ENCODE assay signal across 8 mouse cellular contexts in genomic region chr16:31947333-31947732, GRCm38 (mm10). TPM values are rescaled to one million over a fixed set of nuclear protein-coding genes. Genes with fewer than 3 reads are reported as not detected.
DNase-seq lines count a peak whose midpoint lies in the region; ATAC-seq lines count a peak whose summit lies in the region.

No protein-coding gene starts in this region.

- no peak for DNase-seq in heart, postnatal 10 days
- peak; percentile 52 for DNase-seq in MEL-GATA-1-ER (ENCODE audit: extremely low read depth, low read depth)
- peak; percentile 5 for DNase-seq in hindbrain, embryonic 11.5 days (ENCODE audit: low spot score)
- DNase-seq in midbrain, embryonic 11.5 days (ENCODE audit: low spot score, missing footprints) = no peak
- DNase-seq in cerebellum, postnatal 36 days = no peak
- no peak for DNase-seq in layer of hippocampus, postnatal 25 days (ENCODE audit: extremely low spot score in 1 of 2, low spot score in 1 of 2)
- DNase-seq in gastrocnemius, postnatal 36 days = no peak

- 19% methylated on average over 8 of the region's 8 CpGs for WGBS in heart, embryonic 15.5 days
- 40% methylated on average over 8 of the region's 8 CpGs for WGBS in hindbrain, embryonic 11.5 days
- WGBS in midbrain, embryonic 11.5 days = 38% methylated on average over 8 of the region's 8 CpGs

- H3K4me2 ChIP-seq in heart, embryonic 15.5 days = peak overlapping the region; percentile 66
- H3K4me2 ChIP-seq in hindbrain, embryonic 11.5 days (replicated peaks; ENCODE audit: low read depth, low read length) = peak overlapping the region; percentile 87
- peak overlapping the region; percentile 56 for H3K4me2 ChIP-seq in midbrain, embryonic 11.5 days

- peak overlapping the region; percentile 91 for H3K9ac ChIP-seq in heart, embryonic 15.5 days
- H3K9ac ChIP-seq in hindbrain, embryonic 11.5 days (ENCODE audit: low read depth, low read length) = peak overlapping the region; percentile 92
- peak overlapping the region; percentile 93 for H3K9ac ChIP-seq in midbrain, embryonic 11.5 days (ENCODE audit: low read length)

- H3K27me3 ChIP-seq in heart, embryonic 15.5 days = no peaks in the 10 kb centered on the region
- no peaks in the 10 kb centered on the region for H3K27me3 ChIP-seq in hindbrain, embryonic 11.5 days (ENCODE audit: control insufficient read depth, insufficient read depth, low read length)
- no peaks in the 10 kb centered on the region for H3K27me3 ChIP-seq in midbrain, embryonic 11.5 days (ENCODE audit: control insufficient read depth, insufficient read depth, low read length)

- intact Hi-C loops in heart, postnatal 10 days (cut with DNase I) = loop anchor here (5.0 kb wide), 1 partner anchor 300 kb away; the partner anchor contains the start of genes Fbxo45 and Wdr53
- intact Hi-C loops in gastrocnemius, postnatal 36 days (cut with DNase I) = no loop called here

- H3K4me3 ChIP-seq in heart, embryonic 15.5 days = peak overlapping the region; percentile 79
- H3K4me3 ChIP-seq in hindbrain, embryonic 11.5 days (ENCODE audit: low read depth, low read length) = peak overlapping the region; percentile 85
- H3K4me3 ChIP-seq in midbrain, embryonic 11.5 days (ENCODE audit: low read depth, low read length) = peak overlapping the region; percentile 94

- ATAC-seq in heart, embryonic 15.5 days (replicated peaks; ENCODE audit: insufficient number of reproducible peaks, insufficient read depth, low FRiP score, low read depth) = no peak
- no peak for ATAC-seq in hindbrain, embryonic 11.5 days (ENCODE audit: low FRiP score)
- ATAC-seq in midbrain, embryonic 11.5 days (ENCODE audit: low FRiP score) = no peak

- H3K4me1 ChIP-seq in heart, embryonic 15.5 days (replicated peaks) = peaks cover 38% of the 10 kb centered on the region
- peaks cover 8% of the 10 kb centered on the region; the same call in 1 of the 2 replicates for H3K4me1 ChIP-seq in hindbrain, embryonic 11.5 days (replicated peaks; ENCODE audit: control insufficient read depth, insufficient read depth, low read length)
- peaks cover 20% of the 10 kb centered on the region for H3K4me1 ChIP-seq in midbrain, embryonic 11.5 days (ENCODE audit: control insufficient read depth, insufficient read depth, low read length)

- no peaks in the 10 kb centered on the region for H3K9me3 ChIP-seq in heart, embryonic 15.5 days (replicated peaks)
- H3K9me3 ChIP-seq in hindbrain, embryonic 11.5 days (ENCODE audit: control insufficient read depth, low read length) = no peaks in the 10 kb centered on the region
- H3K9me3 ChIP-seq in midbrain, embryonic 11.5 days (ENCODE audit: control insufficient read depth, low read length) = no peaks in the 10 kb centered on the region

- no peaks in the 10 kb centered on the region for H3K36me3 ChIP-seq in heart, embryonic 15.5 days
- H3K36me3 ChIP-seq in hindbrain, embryonic 11.5 days (ENCODE audit: control insufficient read depth, insufficient read depth, low read length) = no peaks in the 10 kb centered on the region
- H3K36me3 ChIP-seq in midbrain, embryonic 11.5 days (ENCODE audit: control insufficient read depth, insufficient read depth, low read length) = no peaks in the 10 kb centered on the region

- H3K27ac ChIP-seq in heart, embryonic 15.5 days = peak overlapping the region; percentile 96
- no peak overlapping the region for H3K27ac ChIP-seq in hindbrain, embryonic 11.5 days (ENCODE audit: low read depth, low read length)
- H3K27ac ChIP-seq in midbrain, embryonic 11.5 days (ENCODE audit: low read depth, low read length) = no peak overlapping the region

RNA-seq across cellular contexts. Expression of gene 0610012G03Rik, which starts 1.0 kb away (rescaled TPM):
- polyA plus RNA-seq in heart, embryonic 15.5 days (2015; fragmentation: Nextera tagmentation; extraction: Ambion mirVana) = 104 and 106 TPM in 2 replicates
- 10 to 100 TPM; 73.1 to 74.1 TPM for total RNA-seq in heart, postnatal 10 days (2021)
- 86.2 and 88.5 TPM in 2 replicates for polyA plus RNA-seq in hindbrain, embryonic 11.5 days (2014; fragmentation: Nextera tagmentation; extraction: Ambion mirVana)
- polyA plus RNA-seq in midbrain, embryonic 11.5 days (2014; fragmentation: Nextera tagmentation; extraction: Ambion mirVana) = 86.0 and 93.2 TPM in 2 replicates
- total RNA-seq in layer of hippocampus, postnatal 25 days (2021) = 10 to 100 TPM; 42.2 to 49.5 TPM
- 10 to 100 TPM; 50.3 to 55.0 TPM for total RNA-seq in gastrocnemius, postnatal 36 days (2021)

RNA-seq across cellular contexts. Expression of gene Ncbp2, which starts 1.0 kb away (rescaled TPM):
- 65.8 and 66.4 TPM in 2 replicates for polyA plus RNA-seq in heart, embryonic 15.5 days (2015; fragmentation: Nextera tagmentation; extraction: Ambion mirVana)
- 10 to 100 TPM; 22.4 to 29.3 TPM for total RNA-seq in heart, postnatal 10 days (2021)
- polyA plus RNA-seq in hindbrain, embryonic 11.5 days (2014; fragmentation: Nextera tagmentation; extraction: Ambion mirVana) = 148 and 160 TPM in 2 replicates
- polyA plus RNA-seq in midbrain, embryonic 11.5 days (2014; fragmentation: Nextera tagmentation; extraction: Ambion mirVana) = 165 and 173 TPM in 2 replicates
- total RNA-seq in layer of hippocampus, postnatal 25 days (2021) = 10 to 100 TPM; 49.9 to 55.3 TPM
- total RNA-seq in gastrocnemius, postnatal 36 days (2021) = 10 to 100 TPM; 11.3 to 11.9 TPM

RNA-seq across cellular contexts. Expression of gene Pigz, which starts 13.7 kb away (rescaled TPM):
- polyA plus RNA-seq in heart, embryonic 15.5 days (2015; fragmentation: Nextera tagmentation; extraction: Ambion mirVana) = 0.68 and 0.73 TPM in 2 replicates
- total RNA-seq in heart, postnatal 10 days (2021) = 1 to 10 TPM; 1.7 to 2.0 TPM
- 1.2 and 1.5 TPM in 2 replicates for polyA plus RNA-seq in hindbrain, embryonic 11.5 days (2014; fragmentation: Nextera tagmentation; extraction: Ambion mirVana)
- 1.4 TPM in 2 replicates for polyA plus RNA-seq in midbrain, embryonic 11.5 days (2014; fragmentation: Nextera tagmentation; extraction: Ambion mirVana)
- 10 to 100 TPM; 15.4 to 20.9 TPM for total RNA-seq in layer of hippocampus, postnatal 25 days (2021)
- total RNA-seq in gastrocnemius, postnatal 36 days (2021) = under 1 TPM; 0.37 to 0.94 TPM

RNA-seq across cellular contexts. Expression of gene Senp5, which starts 55.8 kb away (rescaled TPM):
- 9.9 and 10.9 TPM in 2 replicates for polyA plus RNA-seq in heart, embryonic 15.5 days (2015; fragmentation: Nextera tagmentation; extraction: Ambion mirVana)
- total RNA-seq in heart, postnatal 10 days (2021) = 10 to 100 TPM; 18.1 to 18.4 TPM
- polyA plus RNA-seq in hindbrain, embryonic 11.5 days (2014; fragmentation: Nextera tagmentation; extraction: Ambion mirVana) = 12.2 and 18.3 TPM in 2 replicates
- polyA plus RNA-seq in midbrain, embryonic 11.5 days (2014; fragmentation: Nextera tagmentation; extraction: Ambion mirVana) = 10.2 and 12.3 TPM in 2 replicates
- 10 to 100 TPM; 39.4 to 40.4 TPM for total RNA-seq in layer of hippocampus, postnatal 25 days (2021)
- 1 to 10 TPM; 9.2 to 9.4 TPM for total RNA-seq in gastrocnemius, postnatal 36 days (2021)

Comparison
In these comparisons a context has a peak if more than half of its experiments do, and no peak if none do; other contexts are left out.
1. DNase-seq: peak in MEL-GATA-1-ER (single experiment) and hindbrain, embryonic 11.5 days (single experiment); none in heart, postnatal 10 days (0 of 2), midbrain, embryonic 11.5 days (single experiment), cerebellum, postnatal 36 days (0 of 2), layer of hippocampus, postnatal 25 days (0 of 2) and gastrocnemius, postnatal 36 days (0 of 2).
2. RNA of gene Pigz, which starts 13.7 kb away (total RNA-seq): 15.4 to 20.9 TPM in layer of hippocampus, postnatal 25 days; 1.7 to 2.0 TPM in heart, postnatal 10 days and 0.37 to 0.94 TPM in gastrocnemius, postnatal 36 days; every median in the first group is over 4 times any median in the second.
3. Peak in every context shown above with its lines, with median percentiles within 50 percentile points of each other: H3K4me2 ChIP-seq, H3K4me3 ChIP-seq and H3K9ac ChIP-seq.